Mouse (Mus musculus): ENCODE results near the gene Pdpn.

The Pdpn gene

DNA sequence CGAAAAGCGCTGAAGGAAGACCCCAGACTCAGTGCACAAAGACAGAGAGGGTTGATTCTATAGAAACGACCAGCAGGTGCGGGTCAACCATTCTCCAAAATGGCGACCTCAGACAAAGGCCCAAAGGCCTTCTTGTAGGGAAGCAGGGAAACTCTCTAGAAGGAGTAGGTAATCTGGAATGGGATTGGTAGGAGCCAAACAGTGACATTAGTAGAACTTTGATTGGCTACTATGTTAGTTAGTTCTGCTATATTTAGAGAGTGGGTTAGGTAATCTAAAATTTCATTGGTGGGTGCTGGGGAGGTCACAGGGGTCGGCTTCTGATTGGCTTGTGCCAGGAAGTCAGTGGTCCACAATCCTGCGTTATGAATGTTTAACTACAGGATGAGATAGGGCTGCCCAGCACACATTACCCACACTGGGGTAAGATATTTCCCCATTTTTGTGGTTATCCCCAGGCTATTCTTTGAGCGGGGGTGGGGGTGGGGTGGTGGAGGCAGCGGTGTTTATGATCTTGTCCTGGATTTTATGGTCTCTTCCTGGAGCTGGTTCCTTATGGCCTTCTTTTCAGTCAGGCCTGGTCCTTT lies 59.7 kb downstream of the Pdpn start:
- no peak for DNase-seq (ENCODE audit: low read depth, low spot score)

DNA sequence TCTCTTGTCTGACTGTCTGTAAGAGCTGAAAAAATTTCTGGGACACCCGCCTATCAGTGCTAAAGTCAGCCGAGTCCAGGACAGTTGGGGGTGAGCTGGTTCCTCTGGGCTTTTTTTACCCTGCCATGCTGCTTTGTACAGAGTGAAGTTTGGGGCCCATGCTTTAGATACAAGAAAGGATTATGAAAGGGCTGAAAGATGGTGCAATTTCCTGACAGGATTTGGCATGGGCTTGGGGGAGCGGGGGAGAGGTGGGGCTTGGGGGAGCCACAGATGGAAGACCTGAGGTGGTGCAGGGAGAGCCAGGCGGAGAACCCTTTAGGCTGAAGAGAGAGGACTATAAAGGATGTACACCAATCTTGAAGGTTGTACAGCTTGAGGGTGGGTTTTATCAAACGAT lies 60.2 kb downstream of the Pdpn start:
- no peak for DNase-seq (ENCODE audit: low read depth, low spot score)

DNA sequence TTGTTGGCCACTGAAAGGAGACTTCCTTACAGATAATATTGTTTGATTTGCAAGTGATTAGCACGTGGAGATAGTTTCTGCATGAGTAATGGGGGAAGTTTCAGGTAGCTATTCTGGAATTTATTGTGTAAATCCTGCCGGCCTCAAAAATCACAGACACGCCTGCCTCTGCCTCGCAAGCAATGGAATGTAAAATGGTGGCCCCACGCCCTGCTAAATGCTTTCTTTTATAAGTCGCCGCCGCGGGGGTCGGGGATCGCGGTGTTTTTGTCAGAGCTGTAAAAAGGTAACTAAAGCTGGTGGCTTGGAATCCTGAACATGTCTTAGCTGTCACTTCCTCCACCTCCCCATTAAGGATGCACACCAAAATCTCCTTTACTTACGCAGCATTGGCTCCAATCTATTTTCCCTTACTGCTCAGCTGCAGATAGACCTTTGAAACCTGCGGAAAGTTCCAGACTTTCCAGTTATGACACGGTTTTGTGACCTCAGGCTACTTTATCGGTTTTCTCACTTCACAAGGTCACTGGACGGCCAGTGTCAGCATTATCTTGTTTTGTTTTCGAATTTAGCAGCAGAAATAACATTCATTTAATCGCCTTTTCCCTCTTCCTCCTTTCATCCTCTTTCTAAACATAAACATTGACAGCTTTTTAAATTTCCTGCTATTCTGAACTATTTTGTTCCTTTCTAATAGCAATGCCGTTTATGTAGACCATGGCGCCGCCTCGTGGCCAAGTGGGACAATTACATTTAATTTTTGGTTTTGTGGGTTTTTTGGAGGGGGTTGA lies 60.9 kb downstream of the Pdpn start:
- no peak for DNase-seq (ENCODE audit: low read depth, low spot score)

DNA sequence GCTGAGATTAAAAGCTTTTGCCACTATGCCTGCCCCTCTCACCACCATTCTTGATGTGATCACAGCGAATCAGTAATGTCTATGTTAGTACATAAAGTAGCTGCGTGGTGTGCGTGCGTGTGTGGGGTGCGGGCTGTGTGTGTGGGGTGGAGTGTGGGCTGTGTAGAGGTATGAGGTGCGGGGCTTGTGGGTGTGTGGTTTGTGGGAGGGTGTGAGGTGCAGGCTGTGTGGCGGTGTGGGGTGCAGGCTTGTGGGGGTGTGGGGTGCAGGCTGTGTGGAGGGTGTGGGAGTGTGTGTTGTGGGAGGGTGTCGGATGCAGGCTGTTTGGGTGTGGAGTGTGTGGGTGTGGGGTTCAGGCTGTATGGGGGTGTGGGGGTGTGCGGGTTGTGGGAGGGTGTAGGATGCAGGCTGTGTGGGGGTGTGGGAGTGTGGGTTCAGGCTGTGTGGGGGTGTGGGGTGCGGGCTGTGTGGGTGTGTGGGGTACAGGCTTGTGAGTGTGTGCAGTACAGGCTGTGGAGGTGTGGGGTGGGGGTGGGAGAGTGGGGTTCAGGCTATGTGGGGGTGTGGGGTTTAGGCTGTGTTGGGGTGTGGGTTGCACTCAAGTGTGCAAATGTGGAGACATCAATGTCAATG lies 67.5 kb downstream of the Pdpn start:
- no peak for DNase-seq (ENCODE audit: low read depth, low spot score)

DNA sequence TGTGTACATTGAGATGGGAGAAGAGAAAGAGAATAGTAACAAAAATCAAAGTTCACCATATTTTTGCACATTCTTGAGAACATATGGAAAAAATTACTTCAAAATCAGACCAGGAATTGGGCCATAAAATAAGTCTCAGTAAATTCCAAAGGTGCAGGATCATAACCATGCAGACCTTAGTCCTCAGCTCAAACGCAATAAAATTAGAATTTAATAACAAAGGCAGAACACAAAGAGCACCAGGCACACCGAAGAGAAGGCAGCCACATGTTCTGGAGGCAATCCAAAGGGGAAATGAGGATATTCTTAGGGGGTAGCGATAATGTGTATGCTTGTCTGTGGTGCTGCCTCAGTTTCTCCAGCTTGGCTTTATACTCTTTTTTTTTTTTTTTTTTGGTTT lies 68.3 kb downstream of the Pdpn start:
- DNase-seq (ENCODE audit: low read depth, low spot score): no peak

DNA sequence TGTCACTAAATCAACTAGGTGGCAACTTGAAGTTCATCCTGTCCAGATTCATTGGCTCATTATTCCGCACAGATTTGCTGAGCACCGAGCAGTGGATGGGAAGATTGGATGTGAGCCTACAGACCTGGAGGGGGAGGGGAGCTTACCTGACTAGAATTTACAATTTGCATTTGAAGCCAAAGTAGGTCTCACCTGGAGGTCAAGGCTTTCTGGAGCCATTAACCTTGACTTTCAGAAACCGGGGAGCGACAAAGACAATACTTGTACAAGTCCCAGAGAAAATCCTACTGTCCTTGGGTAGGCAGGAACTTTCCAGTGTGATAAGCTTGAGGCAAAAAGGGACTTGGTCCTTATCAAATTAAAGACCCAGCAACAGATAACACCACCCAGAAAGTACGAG lies 71.4 kb downstream of the Pdpn start:
- no peak for DNase-seq (ENCODE audit: low read depth, low spot score)

DNA sequence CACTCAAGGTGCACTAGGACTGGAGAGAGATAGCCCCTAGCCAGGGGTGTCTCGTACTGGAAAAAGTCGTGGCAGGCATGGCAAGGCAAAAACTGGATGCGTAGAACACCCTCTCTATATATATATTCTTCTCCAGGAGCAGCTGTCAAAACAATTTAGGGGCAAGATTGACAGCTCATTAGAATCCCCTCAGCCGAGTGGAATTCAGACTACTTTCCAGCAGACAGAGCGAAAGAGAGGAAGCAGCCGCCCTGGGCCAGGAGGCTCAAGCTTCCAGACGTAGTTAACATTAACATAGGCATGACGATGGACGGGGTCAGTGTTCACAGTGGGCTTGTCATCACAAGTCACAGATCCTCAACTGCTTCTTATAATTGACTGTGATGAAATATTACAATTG lies 73.5 kb downstream of the Pdpn start:
- no peak for DNase-seq (ENCODE audit: low read depth, low spot score)

DNA sequence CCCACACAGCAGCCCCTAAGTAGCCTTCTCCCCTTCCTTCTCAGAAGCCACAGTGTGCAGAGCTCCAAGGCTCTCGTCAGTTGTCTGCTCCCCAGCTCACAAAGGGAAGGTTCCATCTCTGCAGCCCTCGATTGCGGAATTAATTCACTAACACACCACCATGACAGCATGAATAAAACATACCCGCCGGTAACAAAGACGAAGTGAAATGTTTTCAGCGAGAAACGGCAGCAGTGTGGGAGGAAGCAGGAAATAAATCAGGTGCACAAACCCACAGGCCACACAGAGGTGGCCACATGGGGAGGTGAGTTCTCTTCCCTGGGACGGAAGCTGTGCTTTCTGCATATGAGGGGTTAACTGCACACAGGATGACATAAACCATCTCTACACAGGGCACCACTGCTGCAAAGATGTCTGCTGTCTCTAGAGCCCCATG lies 80.0 kb downstream of the Pdpn start:
- DNase-seq (ENCODE audit: low read depth, low spot score): no peak

DNA sequence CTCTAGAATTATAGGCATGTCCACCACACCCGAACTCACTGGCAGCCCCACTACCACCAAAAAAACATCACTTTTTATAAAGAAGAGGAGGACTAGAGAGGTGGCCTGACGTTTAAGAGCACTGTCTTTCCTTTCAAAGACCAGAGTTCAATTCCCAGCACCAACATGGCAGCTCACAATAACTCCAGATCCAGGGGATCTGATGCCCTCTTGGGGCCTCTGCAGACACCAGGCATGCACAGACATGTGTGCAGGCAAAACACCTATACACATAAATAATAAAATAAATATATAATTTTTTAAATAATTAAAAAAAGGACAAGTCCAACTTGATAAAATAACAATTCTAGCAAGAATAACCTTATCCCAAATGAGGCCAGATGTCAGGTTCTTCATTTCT lies 80.5 kb downstream of the Pdpn start:
- no peak for DNase-seq (ENCODE audit: low read depth, low spot score)
